Mouse (Mus musculus) urinary bladder, postnatal 4 days (tissue): ENCODE data around the gene Frmpd4.

Experiments
- DNase-seq, 2 experiments: peaks; one replicate each; pipeline ENCODE4 v3.0.0; 2021 to 2022; ENCODE audit warnings: low spot score in 2 of 2

The Frmpd4 gene

DNA sequence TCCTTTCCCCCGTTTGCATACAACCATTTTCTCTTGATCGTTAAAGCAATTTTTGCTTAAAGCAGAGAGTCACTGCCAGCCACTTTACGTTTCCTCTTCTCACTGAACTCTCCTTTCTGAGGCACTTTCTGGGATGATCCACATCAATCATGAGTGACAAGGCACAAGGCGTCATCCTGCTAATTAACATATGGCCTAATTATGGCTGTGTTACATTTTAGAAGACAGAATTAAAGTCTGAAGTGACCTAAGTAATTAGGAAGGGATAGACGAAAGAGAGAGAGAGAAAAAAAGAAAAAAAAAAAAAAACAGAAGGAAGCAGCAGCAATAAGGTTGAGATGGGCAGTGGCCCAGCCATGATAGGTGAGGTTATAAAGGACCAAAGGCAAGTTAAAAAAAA lies at the start of gene Frmpd4:
Gene Frmpd4 (minus strand): TSS at position 101 of the 400 bp plus-strand sequence.
- no peak for DNase-seq

DNA sequence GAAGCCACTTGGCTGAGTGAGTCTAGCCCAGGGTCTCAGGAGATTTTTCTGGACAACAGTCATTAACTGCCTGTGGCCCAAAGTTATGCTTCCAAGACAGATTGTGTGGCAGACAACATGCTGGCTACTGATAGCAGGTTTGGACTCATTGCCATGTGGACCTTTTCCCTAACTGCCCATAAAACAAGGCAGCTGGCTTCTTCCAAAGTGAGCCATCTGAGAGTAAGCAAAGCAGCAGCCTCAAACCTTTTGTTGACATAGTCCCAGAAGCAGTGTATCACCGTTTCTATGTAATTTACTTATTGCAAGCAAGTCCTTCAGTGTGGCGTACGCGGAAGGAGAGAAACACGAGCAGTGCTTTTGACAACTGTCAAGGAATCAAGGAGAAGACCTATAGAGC lies 18.2 kb upstream of the Frmpd4 start:
- no peak for DNase-seq

GRCm38 (mm10) chrX:168584303-168584702 lies 7.3 kb upstream of the Frmpd4 start:
- DNase-seq: no peak

GRCm38 (mm10) chrX:168571808-168572207 lies 5.2 kb downstream of the Frmpd4 start:
- no peak for DNase-seq

DNA sequence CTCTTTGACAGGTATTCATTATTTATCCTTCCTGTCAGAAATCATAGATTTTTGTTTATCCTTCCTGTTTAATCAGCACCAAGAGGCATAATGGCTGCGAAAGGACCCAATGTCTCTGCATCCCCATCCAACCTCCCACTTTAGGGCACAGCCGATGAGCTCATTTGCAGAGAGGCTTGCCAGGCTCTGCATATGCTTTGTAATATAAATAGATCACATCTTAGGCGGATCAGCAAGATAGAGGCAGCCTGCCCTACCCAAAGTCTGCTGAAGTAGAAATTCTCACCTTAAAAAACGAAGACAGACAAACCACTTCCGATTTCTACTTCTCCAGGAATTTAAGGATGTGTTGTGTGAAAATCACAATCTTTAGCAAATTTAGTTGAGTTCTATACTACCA lies 7.8 kb downstream of the Frmpd4 start:
- no peak for DNase-seq

GRCm38 (mm10) chrX:168505254-168505653 lies 71.8 kb downstream of the Frmpd4 start:
- DNase-seq: no peak

DNA sequence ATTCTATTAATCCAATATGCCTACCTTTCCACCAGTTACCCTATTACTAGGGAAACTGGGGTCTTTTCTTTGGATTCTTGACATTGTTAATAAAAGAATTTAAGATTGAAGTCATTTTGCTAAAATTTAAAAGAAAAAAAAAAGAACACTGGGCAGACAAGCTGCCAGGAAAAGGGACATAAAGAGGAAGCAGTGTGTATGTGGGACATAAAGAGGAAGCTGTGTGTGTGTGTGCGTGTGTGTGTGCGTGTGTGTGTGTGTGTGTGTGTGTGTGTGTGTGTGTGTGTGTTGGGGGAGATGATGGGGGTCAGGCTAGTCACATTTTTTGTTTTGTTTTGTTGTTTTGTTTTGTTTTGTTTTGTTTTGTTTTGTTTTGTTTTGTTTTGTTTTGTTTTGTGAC lies 121.8 kb downstream of the Frmpd4 start:
- DNase-seq: no peak

DNA sequence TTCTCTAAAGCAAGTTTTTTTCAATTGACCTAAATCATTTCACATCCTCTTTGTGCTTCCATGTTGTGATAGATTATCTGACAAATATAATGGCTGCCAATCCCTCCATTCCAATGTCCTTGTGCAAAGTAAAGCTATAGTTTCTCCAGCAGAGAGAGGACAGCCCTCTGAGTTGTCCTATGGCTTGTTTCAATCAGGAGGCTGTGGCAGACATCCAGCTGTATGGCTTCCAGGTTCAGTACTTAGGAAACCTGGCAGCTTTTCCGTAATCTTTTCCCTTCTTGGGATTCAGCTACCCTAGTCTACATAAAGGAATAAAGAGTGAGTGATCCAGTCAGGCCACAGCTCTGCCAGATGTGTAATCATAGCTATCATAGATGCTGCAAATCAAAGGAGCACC lies 145.8 kb downstream of the Frmpd4 start:
- no peak for DNase-seq

GRCm38 (mm10) chrX:168429814-168430213 lies 147.2 kb downstream of the Frmpd4 start:
- no peak for DNase-seq

DNA sequence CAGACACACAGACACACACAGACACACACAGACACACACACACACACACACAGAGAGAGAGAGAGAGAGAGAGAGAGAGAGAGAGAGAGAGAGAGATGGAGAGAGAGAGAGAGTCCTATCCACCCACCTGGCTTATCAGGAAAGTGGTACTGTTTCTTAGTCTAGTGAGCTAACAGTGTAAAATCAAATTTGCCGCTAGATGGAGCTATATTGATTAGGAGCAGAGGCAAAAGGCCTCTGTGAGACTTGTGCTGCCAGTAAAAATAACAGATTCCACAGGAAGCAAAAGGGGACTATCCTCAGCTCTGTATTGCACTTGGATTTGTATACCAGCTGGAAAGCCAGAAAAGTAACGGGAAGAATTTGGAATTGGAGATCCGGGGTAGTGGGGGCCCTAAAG lies 161.6 kb downstream of the Frmpd4 start:
- no peak for DNase-seq

- DNase-seq: no peak
Measured at GRCm38 (mm10) chrX:168403512-168403911, 173.5 kb downstream of the Frmpd4 start.

DNA sequence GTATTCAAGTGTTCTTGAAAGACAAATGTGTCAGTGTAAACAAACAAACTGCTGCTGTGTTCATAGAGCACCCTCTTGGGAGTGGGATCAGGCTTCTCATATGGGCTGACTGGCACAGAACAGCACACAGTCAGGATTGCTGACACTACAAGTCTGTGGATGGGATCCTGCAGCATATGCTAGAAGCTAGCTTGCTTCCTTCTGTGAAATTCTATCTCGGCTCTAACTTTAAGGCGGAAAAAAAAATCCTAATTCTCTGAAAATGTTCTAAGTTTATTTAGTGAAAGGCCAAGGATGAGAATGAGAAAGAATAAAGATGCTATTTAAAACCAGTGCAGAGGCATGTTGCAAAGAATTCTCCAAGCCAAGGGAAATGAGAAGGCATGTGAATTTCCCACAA lies 226.6 kb downstream of the Frmpd4 start:
- no peak for DNase-seq

DNA sequence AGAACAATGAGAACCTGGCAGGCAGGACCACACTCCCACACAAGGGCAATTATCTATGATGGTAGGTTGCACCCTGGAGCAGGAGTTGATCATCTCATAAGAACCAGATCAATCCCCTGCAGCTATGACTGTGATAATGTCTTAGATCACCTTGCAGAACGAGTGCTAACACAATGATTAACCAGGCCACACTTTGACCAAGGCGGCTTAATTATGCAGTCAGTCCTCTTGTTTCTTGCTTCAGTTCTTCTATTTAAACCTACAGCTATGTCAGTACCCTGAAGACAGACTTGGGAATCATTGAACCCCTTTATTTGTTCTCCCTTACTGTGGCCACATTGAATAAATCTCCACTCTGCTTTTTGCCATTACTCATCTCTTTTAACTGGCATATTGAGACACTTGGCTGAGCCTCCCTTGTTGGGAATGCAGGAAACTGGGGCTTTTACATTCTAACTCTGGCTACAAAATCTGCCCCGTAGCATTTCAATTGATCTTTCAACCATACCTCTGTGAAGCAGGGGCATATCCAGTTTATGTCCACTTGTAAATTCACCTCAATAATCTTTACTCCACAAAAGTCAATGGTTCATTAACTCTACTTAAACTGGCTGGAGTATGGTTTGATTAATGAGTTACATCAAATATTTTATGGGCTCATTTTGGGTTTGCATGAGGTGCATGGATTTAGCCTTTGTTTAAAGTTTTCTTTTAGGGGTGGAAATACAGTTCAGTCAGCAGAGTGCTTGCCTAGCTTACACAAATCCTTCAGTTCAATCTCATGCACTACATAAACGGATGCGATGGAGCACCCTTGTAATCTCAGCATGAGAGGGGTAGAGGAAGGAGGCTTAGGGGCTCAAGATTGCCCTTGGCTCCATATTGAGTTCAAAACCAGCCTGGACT lies 227.5 kb downstream of the Frmpd4 start:
- DNase-seq: no peak

DNA sequence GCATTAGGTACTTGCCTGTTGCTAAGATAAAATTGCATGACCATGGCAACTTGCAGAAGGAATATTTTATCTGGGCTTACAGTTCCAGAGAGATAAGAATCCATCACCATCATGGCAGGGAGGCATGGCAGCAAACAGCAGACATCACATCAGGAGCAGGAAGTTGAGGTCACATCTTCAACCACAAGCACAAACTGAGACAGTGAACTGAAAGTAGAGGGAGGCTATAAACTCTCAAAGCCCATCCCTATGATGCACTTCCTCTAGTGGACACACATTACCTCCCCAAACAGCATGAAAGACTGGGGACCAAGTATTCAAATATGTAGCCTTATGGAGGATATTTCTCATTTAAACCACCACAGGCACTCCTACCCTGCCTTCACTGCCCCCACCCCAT lies 238.8 kb downstream of the Frmpd4 start:
- DNase-seq: no peak

- no peak for DNase-seq
Measured at GRCm38 (mm10) chrX:168325161-168325560, 251.9 kb downstream of the Frmpd4 start.

GRCm38 (mm10) chrX:168312158-168312557 lies 264.9 kb downstream of the Frmpd4 start:
- DNase-seq: no peak

GRCm38 (mm10) chrX:168310143-168310542 lies 266.9 kb downstream of the Frmpd4 start:
- no peak for DNase-seq

GRCm38 (mm10) chrX:168292506-168292905 lies 284.5 kb downstream of the Frmpd4 start:
- DNase-seq: no peak

- DNase-seq: no peak
Measured at GRCm38 (mm10) chrX:168207034-168207433, 370.0 kb downstream of the Frmpd4 start.

DNA sequence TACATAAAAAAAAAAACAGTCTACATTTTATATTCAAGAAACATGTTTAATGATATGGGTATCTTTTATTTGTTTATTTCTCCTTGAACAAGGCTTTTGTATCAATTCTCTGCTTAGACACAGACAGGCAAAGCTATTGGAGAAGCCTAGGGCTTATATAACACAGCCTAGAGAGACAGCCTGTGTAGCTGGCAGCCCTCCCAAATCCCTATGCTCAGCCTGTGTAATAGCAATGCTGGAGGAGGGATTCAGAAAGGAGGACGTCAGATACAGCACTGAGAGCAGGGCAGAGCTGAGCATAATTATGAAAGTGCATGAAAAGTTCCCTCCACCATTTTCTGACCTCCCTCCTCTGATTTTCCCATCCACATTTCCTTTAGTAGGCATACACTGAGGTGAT lies 385.1 kb downstream of the Frmpd4 start:
- DNase-seq: no peak

DNA sequence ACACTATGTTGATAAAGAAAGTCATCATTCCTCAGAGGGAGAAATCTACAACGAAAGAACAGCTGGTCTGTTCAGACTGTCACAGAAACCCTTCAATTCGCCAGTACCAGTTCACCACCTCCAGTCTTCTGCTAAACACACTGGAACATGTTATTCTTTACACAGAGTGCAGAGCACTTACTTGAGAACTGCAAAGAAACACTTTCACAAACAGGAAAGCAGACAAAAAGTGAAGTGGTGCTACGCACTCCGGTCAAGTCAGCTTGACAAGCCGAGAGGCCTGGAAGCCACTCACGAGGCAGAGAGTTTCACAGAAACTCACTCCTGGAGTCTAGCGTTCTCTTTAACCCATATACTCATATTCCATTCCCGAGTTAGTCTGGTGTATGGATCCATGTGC lies 387.5 kb downstream of the Frmpd4 start:
- no peak for DNase-seq

DNA sequence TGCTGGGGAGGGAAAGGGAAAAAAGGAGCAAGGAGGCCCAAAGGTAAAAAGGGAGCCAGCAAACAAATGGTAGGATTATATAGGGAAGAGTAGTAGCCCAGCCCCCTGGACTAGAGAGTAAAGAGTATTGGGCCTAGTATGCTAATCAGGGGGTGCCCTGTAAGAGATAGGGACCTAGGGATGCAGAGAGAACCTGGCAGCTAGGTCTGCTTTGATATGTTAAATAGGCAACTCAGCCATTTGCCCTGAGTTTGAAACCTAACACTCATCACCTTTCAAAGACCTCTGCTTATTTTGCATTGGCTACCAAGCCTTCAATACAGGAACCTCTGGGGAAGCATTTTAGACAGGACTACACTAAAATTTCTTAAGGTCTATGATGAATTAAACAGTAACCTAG lies 414.0 kb downstream of the Frmpd4 start:
- no peak for DNase-seq

DNA sequence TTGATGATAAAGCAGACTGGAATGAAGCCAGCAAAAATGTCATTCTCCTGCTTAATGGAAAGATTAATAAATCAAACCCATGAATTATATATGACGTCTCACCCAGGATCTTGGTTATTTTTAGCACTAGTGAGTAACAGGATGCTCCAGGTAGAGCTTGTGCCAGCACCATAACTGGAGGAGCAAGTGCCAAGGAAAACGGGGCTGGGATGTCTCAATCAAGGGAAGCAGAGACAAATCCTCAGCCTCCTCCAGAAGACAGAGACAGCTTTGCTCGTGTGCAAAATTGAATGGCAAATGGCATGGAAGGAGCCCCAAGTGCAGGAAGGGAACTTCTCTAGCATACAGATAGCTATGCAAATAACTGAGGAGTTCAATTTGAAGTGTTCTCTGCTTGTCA lies 418.2 kb downstream of the Frmpd4 start:
- DNase-seq: no peak

DNA sequence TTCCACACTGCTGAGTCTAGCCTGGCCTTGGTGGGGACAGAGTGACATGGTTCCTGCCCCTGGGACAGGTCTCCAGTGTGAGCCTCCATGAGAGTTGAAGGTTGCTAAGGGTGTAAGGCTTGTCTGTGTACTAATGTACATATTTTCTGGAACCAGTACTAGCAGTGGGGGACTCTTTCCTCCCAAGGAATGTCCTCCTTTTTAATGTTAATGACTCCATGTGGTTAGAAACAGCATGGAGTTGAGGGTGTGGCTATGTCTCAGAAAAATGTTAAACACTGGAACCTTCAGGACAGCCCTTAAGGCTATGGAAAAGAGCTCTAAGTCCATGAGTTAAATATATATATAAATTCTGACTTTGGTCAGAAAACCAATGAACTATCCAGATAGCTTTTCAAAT lies 436.0 kb downstream of the Frmpd4 start:
- no peak for DNase-seq
